Mouse (Mus musculus): ENCODE data around the gene 5730409E04Rik.

DNA sequence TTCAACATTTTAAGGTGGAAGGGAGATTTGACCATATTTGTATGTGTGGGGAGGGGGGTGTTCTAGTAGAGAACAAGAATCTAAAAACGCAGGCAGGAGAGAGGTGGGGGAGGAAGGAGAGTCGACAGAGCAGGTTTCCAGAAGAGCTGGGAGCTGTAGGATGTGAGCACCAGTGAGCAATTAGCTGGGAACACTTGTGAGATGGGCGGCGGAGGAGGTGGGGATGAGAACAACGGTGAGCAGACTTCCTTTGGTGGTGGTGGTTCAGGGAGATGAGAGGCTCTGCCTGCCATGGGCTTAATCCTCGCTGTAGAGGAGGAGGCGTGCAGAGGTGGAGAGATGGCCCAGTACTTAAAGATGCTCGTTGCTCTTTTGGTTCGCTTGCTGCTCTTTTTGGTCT is 32.3 kb downstream of the 5730409E04Rik start:
- TF ChIP-seq GATA1 (IDR thresholded peaks at IDR 0.05; ENCODE audit: borderline replicate concordance, low read length) (no peak), FLI1 (IDR thresholded peaks at IDR 0.05; ENCODE audit: low read length) (no peak)

Measured in megakaryocyte, embryonic 14.5 days (primary cell).